Mouse (Mus musculus): ENCODE data around the gene Setd5. TPM values are rescaled to one million over a fixed set of nuclear protein-coding genes. Genes with fewer than 3 reads are reported as not detected.

The Setd5 gene
- total RNA-seq, 1 experiment from 2014 or later = 118 TPM

DNA sequence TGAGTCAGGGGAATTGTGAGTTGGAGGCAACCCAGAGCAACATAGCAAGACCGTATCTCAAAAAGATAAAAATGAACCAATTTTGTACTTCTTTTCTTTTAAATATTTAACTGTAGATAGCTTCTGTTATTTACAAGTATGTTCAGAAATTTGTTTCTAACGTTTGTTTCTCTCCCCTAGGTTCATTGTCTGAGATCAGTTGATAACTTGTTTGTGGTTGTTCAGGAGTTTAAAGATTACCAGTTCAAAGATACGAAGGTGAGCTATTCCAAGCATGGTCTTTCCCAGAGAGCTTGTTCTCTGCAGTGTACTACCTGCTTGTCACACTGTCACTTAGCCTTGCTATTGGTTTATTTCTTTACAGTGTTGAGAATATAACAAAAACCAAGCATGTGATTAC, 28.0 kb upstream of the Setd5 start:
- no peak for ATAC-seq (ENCODE audit: extremely low read depth, insufficient number of reproducible peaks, low FRiP score, poor library complexity, severe bottlenecking)

DNA sequence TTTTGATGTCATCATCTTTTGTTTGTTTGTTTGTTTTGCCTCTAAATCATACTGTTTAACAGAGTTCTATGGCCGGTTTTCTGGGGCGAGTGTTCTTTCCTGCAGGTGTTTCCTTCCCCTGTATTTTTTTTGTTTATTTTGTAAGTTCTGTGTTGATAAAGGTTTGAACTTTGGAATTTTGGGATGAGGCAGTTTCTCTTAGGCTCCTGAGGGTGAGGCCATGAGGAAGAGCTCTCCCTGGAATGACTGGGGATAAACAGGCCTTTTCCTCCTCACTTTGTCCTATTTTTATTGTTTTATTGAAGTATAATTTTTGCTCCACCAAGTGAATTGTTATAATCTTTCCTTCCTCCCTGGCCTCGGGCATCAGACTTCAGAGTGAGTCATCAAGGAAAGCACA, 24.2 kb upstream of the Setd5 start:
- no peak for ATAC-seq (ENCODE audit: extremely low read depth, insufficient number of reproducible peaks, low FRiP score, poor library complexity, severe bottlenecking)

DNA sequence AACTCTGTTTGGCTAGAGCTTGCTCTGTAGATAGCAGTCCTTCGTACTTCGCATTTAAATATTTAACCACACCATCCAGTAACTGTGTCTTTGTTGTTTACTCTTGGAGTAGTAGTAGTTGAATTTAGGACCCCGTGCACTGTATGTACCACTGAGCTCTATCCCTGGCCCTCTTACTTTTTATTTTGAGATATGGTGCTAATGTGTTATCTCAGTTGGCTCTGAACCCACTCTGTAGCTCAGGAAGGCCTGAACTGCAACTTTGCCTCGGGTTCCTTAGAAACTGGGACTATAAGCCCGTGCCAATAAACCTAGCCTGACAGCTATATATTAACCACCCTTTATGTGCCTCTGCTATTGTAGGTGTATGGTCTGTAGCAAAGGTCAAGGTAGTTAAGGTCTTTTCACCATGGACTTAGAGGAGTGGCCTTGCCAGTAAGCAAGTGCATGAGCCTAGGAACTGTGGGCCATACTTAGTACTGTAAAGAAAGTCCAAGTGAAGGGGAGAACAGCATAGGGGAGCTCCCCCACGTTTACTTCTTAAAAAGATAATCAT, 22.5 kb upstream of the Setd5 start:
- no peak for ATAC-seq (ENCODE audit: extremely low read depth, insufficient number of reproducible peaks, low FRiP score, poor library complexity, severe bottlenecking)

DNA sequence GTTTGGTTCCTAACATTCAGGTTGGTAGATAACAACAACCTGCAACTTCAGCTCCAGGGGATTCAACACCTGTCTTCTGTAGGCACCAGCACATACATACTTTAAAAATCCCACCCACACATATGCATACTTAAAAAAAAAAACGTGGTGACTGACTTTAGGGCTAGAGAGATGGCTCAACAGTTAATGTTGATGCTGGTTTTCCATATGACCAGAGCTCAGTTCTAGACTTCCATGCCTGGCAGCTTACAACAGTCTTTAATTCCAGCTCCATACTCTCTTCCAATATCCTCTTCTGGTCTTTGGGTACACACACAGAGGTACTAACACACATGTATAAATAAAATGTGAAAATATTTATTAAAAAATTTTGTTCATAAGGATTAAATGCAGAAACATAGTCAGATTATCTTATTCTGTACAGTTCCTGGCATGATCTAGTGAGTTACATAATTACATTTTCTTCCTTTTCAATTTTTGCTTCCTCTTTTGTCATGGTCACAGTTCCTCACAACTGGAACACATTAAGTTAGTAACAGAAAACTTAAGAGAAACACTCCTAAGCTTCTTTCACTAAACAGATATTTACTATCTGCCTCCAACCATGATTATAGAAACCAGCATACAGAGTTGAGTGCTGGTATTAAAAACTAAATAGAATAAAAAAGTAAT, 16.1 kb upstream of the Setd5 start:
- no peak for ATAC-seq (ENCODE audit: extremely low read depth, insufficient number of reproducible peaks, low FRiP score, poor library complexity, severe bottlenecking)

GRCm38 (mm10) chr6:113062253-113062652, 14.9 kb upstream of the Setd5 start:
- no peak for ATAC-seq (ENCODE audit: extremely low read depth, insufficient number of reproducible peaks, low FRiP score, poor library complexity, severe bottlenecking)

- no peak for ATAC-seq (ENCODE audit: extremely low read depth, insufficient number of reproducible peaks, low FRiP score, poor library complexity, severe bottlenecking)
These were observed 13.8 kb upstream of the Setd5 start for GRCm38 (mm10) chr6:113063363-113063762.

- ATAC-seq (ENCODE audit: extremely low read depth, insufficient number of reproducible peaks, low FRiP score, poor library complexity, severe bottlenecking) = no peak
These were observed 12.0 kb upstream of the Setd5 start for GRCm38 (mm10) chr6:113065186-113065585.

DNA sequence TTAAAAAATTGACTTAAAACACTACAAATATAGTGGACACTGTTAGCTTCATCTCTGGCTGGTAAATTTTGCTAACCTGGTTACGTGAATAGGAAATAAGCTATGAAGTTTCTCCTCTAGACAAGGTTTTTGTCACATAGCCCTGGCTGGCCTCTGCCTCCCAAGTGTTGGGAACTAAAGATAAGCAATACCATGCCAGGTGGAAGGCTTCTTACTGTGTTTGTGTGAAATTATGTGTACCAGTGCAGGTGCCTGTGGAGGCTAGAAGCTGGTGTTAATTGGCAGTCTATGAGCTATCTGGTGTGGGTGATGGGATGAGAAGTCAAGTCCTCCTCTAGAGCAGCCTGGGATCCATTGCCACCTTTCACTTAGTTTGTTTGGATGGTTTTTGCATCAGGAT, 8.0 kb upstream of the Setd5 start:
- ATAC-seq (ENCODE audit: extremely low read depth, insufficient number of reproducible peaks, low FRiP score, poor library complexity, severe bottlenecking) = no peak

- ATAC-seq (ENCODE audit: extremely low read depth, insufficient number of reproducible peaks, low FRiP score, poor library complexity, severe bottlenecking) = no peak
These were observed 1.9 kb upstream of the Setd5 start for GRCm38 (mm10) chr6:113075261-113075660.

DNA sequence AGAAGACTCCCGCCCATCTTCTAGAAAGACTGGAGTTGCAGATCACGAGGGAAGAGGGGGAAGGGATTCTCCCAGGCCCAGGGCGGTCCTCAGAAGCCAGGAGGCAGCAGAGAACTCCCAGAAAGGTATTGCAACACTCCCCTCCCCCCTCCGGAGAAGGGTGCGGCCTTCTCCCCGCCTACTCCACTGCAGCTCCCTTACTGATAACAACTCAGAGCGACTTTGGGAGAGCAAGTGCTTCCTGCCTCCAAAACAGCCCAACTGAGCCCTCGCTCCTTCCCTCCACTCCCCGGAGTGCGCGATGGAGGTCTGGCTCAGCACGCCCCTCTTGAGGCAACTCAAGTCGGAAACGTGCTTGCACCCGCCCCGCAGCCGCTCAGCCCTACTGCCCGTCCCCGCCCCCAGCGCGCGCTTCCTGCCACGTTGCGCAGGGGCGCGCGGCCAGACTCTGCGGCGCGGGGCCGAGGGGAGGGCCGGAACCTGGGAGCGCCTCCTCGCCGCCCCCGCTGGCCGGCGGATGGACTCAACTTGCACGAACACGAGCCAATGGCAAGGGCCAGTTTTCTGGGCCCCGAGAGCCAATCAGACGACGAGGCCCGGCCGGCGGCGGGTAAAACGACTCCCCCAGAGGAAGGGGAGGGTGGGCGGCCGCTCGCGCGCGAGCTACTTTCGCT, 1.0 kb upstream of the Setd5 start:
- ATAC-seq (ENCODE audit: extremely low read depth, insufficient number of reproducible peaks, low FRiP score, poor library complexity, severe bottlenecking) = peak; percentile 50

- no peak for ATAC-seq (ENCODE audit: extremely low read depth, insufficient number of reproducible peaks, low FRiP score, poor library complexity, severe bottlenecking)
These were observed 435 bp downstream of the Setd5 start for GRCm38 (mm10) chr6:113077569-113078030.

DNA sequence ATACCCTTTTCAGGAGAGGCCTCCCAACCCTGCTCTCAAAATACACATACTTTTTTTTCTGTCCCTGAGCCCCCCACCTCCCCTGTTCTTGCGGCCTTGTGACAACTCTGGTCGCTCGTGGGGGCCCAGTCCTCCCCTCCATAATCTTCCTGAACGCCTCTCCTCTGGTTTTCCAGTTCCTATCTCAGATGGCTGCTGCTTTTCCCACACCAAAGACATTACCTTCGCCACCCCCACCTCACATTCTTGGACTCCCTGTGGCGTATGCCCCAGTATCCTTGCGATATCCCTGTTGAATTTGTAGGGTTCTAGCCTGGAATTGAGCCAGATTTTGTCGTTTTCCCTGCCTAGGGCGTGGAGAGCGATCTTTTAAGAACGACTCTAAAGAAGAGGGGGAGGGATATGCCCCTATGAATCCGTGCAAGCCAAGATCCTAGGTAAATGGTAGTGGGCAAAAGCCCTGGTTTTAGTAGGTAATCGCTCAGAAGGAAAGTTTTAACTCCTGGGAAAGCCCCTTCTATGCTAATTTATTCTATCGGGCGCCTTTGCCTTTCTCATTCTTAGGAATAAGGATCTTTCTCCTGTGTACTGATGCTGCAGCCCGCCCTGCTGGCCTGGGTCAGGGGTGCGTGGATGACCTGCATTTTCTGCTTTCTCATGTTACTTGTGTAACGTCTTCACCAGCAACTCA, 1.0 kb downstream of the Setd5 start:
- no peak for ATAC-seq (ENCODE audit: extremely low read depth, insufficient number of reproducible peaks, low FRiP score, poor library complexity, severe bottlenecking)

DNA sequence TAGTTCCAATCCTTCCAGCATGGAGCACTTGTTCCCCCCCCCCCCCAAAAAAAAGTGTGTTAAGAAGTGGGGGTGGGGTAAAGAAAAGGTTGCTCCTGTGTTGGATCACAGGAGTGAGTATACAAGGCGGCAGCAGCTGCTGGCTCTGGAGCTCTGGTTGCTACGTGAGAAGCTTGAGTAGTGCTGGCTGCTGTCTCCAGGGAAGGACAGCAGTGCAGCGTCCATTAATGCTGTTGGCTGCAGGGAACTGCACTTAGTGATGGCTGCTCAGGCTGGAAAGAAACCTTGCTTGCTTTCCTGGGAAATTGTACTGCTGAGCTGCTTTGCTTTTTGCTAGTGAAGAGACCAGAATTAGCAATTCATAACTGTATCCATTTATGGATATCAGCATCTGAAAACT, 2.3 kb downstream of the Setd5 start:
- ATAC-seq (ENCODE audit: extremely low read depth, insufficient number of reproducible peaks, low FRiP score, poor library complexity, severe bottlenecking) = no peak

DNA sequence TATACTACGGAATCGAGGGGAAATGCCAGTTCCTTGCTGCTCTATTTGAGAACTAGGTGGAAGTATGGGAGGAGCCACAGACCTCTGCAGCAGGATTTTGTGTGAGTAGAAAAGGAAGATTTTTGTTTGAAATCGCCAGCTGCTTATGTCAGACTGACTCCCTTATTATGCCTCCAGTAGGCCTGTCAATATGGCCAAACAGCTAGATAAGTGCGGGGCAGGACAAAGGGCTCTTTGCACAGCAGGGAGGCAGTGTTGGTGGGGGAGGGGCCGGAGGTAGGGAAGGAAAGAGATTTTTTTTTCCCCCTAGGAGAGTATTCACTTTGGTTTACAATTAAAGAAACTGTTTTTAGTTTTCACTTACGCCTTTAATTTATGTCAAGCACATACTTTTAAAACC, 5.1 kb downstream of the Setd5 start:
- no peak for ATAC-seq (ENCODE audit: extremely low read depth, insufficient number of reproducible peaks, low FRiP score, poor library complexity, severe bottlenecking)

DNA sequence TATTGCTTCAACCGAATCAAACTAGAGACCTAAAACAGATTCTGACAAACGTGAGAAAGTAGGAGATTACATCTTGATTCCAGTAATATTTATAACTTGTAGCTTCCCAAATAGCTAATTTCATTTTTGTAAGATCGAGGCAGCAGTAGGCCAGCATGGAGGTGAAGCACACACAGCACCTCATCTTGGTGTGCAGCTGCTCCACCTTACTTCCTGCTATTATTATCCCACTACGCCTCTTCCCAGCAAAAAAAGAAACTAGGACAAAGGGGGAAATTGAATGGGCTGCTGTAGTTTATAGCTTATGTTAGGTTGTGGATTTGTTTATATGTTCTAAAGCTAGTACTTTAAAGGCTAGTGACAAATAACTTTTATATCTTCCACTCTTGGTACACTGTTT, 7.4 kb downstream of the Setd5 start:
- ATAC-seq (ENCODE audit: extremely low read depth, insufficient number of reproducible peaks, low FRiP score, poor library complexity, severe bottlenecking) = no peak

- ATAC-seq (ENCODE audit: extremely low read depth, insufficient number of reproducible peaks, low FRiP score, poor library complexity, severe bottlenecking) = no peak
These were observed 16.0 kb downstream of the Setd5 start for GRCm38 (mm10) chr6:113093206-113093605.

- no peak for ATAC-seq (ENCODE audit: extremely low read depth, insufficient number of reproducible peaks, low FRiP score, poor library complexity, severe bottlenecking)
These were observed 18.4 kb downstream of the Setd5 start for GRCm38 (mm10) chr6:113095547-113095946.

DNA sequence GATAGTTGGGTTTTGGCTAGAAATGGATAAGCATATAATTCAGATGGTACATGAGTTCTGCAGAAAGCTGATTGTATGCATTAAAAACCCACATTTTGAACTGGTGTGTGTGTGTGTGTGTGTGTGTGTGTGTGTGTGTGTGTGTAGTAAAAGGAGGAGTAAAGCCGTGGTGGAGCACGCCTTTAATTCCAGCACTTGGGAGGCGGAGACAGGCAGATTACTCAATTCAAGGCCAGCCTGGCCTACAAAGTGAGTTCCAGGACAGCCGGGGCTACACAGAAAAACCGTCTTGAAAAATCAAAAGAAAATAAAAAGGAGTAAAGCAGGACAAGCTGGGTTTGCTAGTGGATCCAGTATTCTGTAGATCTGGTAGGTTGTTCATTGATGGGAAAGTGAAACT, 20.5 kb downstream of the Setd5 start:
- ATAC-seq (ENCODE audit: extremely low read depth, insufficient number of reproducible peaks, low FRiP score, poor library complexity, severe bottlenecking) = no peak

DNA sequence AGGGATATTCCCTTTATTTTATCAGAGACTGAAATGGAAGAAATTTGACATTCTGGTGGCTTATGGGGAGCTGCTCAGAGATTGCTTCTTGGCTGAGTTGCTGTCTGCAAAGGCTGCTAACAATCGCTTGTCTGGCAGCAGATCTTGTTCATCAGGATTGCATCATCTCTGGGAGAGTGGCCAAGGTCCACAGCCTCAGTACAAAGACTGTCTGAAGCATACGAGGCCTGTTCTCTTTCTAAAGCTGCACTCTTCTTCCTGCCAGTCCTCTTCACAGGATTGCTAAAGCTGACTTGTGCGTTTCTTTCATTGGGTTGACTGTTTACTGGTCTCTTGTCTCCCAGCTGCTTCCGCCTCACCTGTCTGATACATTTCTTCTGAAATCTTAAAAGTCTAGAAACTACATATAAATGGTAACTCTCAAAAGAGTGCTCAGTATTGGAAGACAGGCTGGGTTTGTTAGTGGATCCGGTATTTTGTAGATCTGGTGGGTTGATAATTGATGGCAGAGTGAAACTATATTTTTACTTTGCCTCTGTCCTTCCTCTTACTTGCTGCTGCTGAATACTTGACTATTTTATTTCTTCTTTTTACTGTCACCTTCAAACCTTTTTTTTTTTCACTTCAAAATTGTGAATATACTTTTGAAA, 22.6 kb downstream of the Setd5 start:
- no peak for ATAC-seq (ENCODE audit: extremely low read depth, insufficient number of reproducible peaks, low FRiP score, poor library complexity, severe bottlenecking)

Data from neutrophil, adult 5-6 weeks (primary cell).